Mouse (Mus musculus) 3134 (cell line): ENCODE measurements around the gene Stk38.
A peak's percentile ranks its signal among the peaks of the same experiment; 100 is the strongest.

Experiments
- DNase-seq: peaks from one replicate; pipeline ENCODE4 v3.0.0-alpha.2; 2011; ENCODE audit warnings: low spot score; ENCODE audit not compliant: insufficient read length; ENCODE audit errors: extremely low read depth

The Stk38 gene

GRCm38 (mm10) chr17:28930392-28931074 is 77.3 kb downstream of the Stk38 start:
- DNase-seq = peak; percentile 54

- no peak for DNase-seq
Observed at GRCm38 (mm10) chr17:28929369-28929768, 78.4 kb downstream of the Stk38 start.

- DNase-seq = no peak
Observed at GRCm38 (mm10) chr17:28928004-28928403, 79.8 kb downstream of the Stk38 start.

- no peak for DNase-seq
Observed at GRCm38 (mm10) chr17:28926866-28927635, 80.7 kb downstream of the Stk38 start.

- peak; percentile 45 for DNase-seq
Observed at GRCm38 (mm10) chr17:28926380-28926779, 81.4 kb downstream of the Stk38 start.

GRCm38 (mm10) chr17:28924957-28925595 is 82.7 kb downstream of the Stk38 start:
- peak; percentile 42 for DNase-seq

- DNase-seq = no peak
Observed at GRCm38 (mm10) chr17:28922096-28922495, 85.7 kb downstream of the Stk38 start.

- no peak for DNase-seq
Observed at GRCm38 (mm10) chr17:28921086-28921485, 86.7 kb downstream of the Stk38 start.
